Mouse (Mus musculus): ENCODE measurements around the gene Yipf6. TPM values are rescaled to one million over a fixed set of nuclear protein-coding genes. Genes with fewer than 3 reads are reported as not detected.
"Not testable (repeated sequence)": the region's sequence is repeated elsewhere in the genome, so short reads cannot be mapped to it uniquely, and the experiment has no call there.

The Yipf6 gene
- total RNA-seq (2022), result 10 to 100 TPM; 17.3 to 21.6 (median 19.3) TPM

- DNase-seq (ENCODE audit: low spot score), result no peak
Measured at GRCm38 (mm10) chrX:98936101-98936500, at the start of gene Yipf6. Gene Yipf6 (plus strand): TSS chrX:98936316.

DNA sequence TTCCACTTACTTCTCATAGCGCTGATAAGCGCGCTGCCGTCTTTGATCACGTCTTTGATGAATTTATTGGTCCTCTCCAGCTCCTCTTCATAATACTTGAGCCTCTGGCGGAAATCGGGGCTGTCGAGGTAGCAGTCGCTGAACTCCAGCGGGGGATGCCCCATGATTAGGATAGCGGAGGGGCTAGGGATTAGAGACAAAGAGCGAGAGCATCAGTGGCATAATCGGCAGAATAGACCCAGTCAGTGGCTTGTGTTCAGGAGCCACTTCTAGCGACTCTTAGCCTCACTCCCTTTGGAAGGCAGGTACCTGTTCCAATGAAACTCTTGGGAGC lies 46.1 kb upstream of the Yipf6 start:
- DNase-seq (ENCODE audit: low spot score), result no peak

GRCm38 (mm10) chrX:98890406-98891116 lies 45.6 kb upstream of the Yipf6 start, which contains the start of gene Ophn1:
Gene Ophn1 (minus strand): TSS chrX:98891025.
- DNase-seq (ENCODE audit: low spot score), result peak; percentile 62

- DNase-seq (ENCODE audit: low spot score), result peak; percentile 38
Measured at GRCm38 (mm10) chrX:98898307-98898706, 37.8 kb upstream of the Yipf6 start.

GRCm38 (mm10) chrX:98904226-98904625 lies 31.9 kb upstream of the Yipf6 start:
- DNase-seq (ENCODE audit: low spot score), result no peak

DNA sequence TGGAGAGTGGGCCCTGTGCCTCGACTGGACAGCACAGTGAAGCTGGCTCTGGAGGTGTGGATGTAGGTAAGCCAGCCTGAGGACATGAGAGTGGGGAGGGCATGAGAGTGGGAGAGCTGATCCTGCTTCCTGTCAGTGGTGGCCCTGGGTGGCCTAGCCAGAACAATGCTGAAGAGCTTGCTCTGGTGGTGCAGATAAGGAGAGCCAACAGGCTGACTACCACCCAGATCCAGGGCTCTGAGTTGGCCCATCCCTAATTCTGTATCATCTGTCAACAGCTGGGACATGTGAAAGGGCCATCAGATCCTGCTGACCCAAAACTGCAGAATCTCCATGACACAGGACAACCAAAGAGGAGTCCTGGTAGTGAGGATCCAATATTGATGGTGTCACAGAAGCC lies 27.2 kb upstream of the Yipf6 start:
- DNase-seq (ENCODE audit: low spot score), result no peak

GRCm38 (mm10) chrX:98919423-98919822 lies 16.7 kb upstream of the Yipf6 start:
- DNase-seq (ENCODE audit: low spot score), result peak; percentile 37

DNA sequence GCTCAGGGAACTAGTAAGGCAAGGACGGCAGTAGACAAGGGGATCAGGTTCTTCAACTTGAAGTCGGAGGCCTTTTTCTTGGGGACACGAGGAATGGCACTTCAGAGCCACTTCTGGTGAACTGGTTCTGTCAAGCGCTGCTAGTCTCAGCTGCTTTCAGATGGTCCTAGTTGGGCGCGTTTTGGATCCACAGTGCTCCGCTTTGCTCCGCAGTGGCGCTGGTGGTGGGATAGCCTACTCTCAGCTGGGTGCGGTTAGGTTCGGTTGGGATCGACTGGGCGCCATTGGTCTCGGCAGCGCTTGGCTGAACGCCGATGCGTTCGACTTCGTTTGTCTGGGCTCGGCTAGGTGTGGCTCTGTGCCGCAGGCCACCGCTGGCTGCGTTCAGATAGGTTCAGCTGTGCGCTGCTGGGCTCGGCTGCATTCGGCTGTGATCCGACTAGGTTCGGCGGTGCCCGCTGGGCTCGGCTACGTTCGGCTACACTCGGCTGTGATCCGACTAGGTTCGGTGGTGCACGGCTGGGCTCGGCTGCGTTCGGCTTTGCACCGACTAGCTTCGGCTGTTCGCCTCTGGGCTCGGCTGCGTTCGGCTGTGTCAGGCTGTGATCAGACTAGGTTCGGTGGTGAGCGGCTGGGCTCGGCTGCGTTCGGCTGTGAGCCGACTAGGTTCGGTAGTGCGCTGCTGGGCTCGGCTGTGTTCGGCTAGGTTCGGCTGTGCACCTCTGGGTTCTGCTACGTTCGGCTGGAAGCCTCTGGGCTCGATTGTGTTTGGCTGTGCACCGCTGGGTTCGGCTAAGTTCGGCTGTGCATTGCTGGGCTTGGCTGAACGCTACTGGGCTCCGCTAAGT lies 815 bp downstream of the Yipf6 start:
- DNase-seq (ENCODE audit: low spot score), result peak; percentile 93

DNA sequence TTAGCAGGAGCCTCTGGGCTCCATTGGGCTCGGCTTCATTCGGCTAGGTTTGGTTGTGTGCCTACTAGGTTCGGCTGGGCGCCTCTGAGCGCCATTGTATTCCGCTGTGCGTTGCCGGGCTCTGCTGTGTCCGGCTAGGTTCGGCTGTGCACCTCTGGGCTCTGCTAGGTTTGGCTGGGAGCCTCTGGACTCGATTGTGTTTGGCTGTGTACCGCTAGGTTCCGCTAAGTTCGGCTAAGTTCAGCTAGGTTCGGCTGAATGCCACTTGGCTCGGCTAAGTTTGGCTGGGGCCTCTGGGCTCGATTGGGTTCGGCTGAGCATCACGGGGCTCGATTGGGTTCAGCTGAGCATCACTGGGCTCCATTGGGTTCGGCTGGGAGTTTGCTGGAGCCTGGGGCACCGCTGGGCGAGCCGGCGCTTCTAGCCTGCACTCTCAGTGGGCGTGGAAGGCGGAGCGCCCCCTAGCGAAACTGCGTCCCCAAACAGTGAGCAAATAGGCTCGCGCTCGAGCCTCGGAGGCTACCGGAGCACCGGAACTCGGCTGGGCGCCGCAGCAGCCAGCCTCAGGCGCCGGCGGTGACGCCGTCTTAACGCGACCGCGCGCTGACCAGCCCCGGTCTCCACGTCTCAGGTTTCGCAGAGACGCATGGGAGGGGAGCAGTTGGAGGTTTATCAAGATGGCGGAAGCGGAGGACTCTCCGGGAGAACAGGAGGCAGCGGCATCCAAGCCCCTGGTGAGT lies 1.6 kb downstream of the Yipf6 start:
- DNase-seq (ENCODE audit: low spot score), result peak; percentile 92

GRCm38 (mm10) chrX:98953941-98954340 lies 17.8 kb downstream of the Yipf6 start:
- no peak for DNase-seq (ENCODE audit: low spot score)

DNA sequence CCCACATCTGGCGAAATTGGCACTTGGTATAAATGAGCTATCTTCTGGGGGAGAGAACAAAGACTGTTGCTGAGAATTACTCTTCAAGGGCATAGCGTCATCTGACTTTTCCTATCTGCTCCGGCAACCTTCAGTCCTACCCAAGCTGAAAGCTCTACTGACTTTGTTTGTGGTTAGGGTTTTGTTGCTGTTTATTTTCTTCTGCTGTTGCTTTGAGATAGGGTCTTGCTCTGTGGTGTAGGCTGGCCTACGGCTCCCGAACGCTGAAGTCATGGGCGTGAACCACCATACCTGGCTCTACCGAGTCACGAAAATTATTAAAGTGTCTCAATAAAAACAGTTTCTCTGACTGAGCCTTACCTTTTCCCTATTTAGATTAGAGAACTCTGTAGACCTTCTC lies 22.2 kb downstream of the Yipf6 start:
- DNase-seq (ENCODE audit: low spot score), result no peak

DNA sequence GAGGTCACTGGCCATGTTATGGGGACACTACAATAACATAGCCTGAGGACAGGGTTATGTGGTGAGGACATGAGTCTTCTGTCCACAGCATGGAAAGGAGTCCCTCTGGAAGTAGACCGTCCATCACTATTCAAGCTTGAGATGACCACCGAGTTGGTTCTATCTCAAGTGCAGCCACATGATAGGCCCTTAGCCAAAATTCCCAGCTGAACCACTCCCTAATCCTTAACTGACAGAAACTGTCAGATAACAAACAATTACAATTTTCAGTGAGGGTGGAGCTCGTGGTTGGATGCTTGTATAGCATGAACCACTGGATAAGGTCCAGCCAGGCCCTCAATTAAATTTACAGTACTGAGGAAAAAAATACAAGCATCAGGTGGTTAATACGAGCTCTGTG lies 22.9 kb downstream of the Yipf6 start:
- no peak for DNase-seq (ENCODE audit: low spot score)

GRCm38 (mm10) chrX:98963742-98964141 lies 27.6 kb downstream of the Yipf6 start:
- DNase-seq (ENCODE audit: low spot score), result no peak

DNA sequence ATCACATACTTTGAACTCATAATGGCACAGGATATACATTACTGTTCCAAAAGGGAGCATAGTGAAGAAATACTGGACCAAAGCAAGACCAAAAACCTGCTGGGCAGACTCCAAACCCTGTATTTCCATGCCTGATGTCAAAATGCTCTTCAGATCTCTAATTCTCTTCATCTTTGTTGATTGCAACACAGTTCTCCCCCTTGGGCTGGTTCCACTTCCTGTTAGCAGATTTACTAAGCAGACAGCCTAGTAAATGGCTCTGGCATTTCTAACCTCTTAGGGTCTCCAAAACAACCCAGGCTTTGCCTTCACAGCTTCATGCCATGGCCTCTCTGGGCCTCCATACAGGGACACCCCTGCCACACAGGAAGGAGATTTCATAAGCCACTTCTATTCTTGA lies 28.4 kb downstream of the Yipf6 start:
- no peak for DNase-seq (ENCODE audit: low spot score)

- not testable (repeated sequence) for DNase-seq (ENCODE audit: low spot score)
Measured at GRCm38 (mm10) chrX:98986611-98987010, 50.5 kb downstream of the Yipf6 start.

GRCm38 (mm10) chrX:98989574-98989973 lies 53.5 kb downstream of the Yipf6 start:
- peak; percentile 76 for DNase-seq (ENCODE audit: low spot score)

Other genes with a start within 250 kb of the Yipf6 start
- 1 to 10 TPM; 4.8 to 6.0 (median 5.3) TPM for gene Ophn1, start 45.3 kb upstream of the Yipf6 start, total RNA-seq (2022)
- gene Stard8, start 66.9 kb downstream of the Yipf6 start, total RNA-seq (2022), result 10 to 100 TPM; 26.1 to 28.2 (median 26.4) TPM
- gene Efnb1, start 199.8 kb downstream of the Yipf6 start, total RNA-seq (2022), result 10 to 100 TPM; 15.8 to 18.7 (median 16.4) TPM

Measured in heart, adult 8-10 months (tissue).